Mouse (Mus musculus): ENCODE measurements around the gene Prmt9. TPM values are rescaled to one million over a fixed set of nuclear protein-coding genes. Genes with fewer than 3 reads are reported as not detected.

Prmt9 gene
- total and polyA plus RNA-seq, 3 experiments, result 14.2 to 16.9 (median 14.3) TPM

GRCm38 (mm10) chr8:77577674-77578073 is 28.5 kb downstream of the Prmt9 start:
- dilution Hi-C loops (cut with MboI; ENCODE audit: extremely low pct_ligation_motif_present, extremely low pct_unique_long_range_greater_than_20kb, low sequenced_read_pairs), result no loop called here
- H3K36me3 ChIP-seq (replicated peaks in 1 of 2; ENCODE audit: control insufficient read depth in 1 of 2, insufficient read depth in 1 of 2, low read length in 1 of 2), result peaks cover 22 to 77% of the 10 kb centered on the region in 2 experiments

GRCm38 (mm10) chr8:77584174-77584573 is 35.0 kb downstream of the Prmt9 start:
- Histone ChIP-seq H3K4me2 (ENCODE audit: insufficient read depth, low read depth, poor library complexity, severe bottlenecking) (no peak overlapping the region), H3K9ac (ENCODE audit: insufficient read depth, low read depth) (no peak overlapping the region), H3K79me2 (replicated peaks; ENCODE audit: control insufficient read depth, extremely low read depth, insufficient read depth, poor library complexity, severe bottlenecking) (no peaks in the 10 kb centered on the region), H3K9me3 (replicated peaks; ENCODE audit: low read length) (no peaks in the 10 kb centered on the region), H3K36me3 (replicated peaks in 1 of 2; ENCODE audit: control insufficient read depth in 1 of 2, insufficient read depth in 1 of 2, low read length in 1 of 2) (peaks cover 10 to 35% of the 10 kb centered on the region in 2 experiments), H3K4me3 (replicated peaks in 1 of 3; ENCODE audit: low read depth in 2 of 3, low read length in 2 of 3, poor library complexity in 1 of 3) (no peak overlapping the region), H3K27me3 (replicated peaks) (no peaks in the 10 kb centered on the region), H3K4me1 (ENCODE audit: control insufficient read depth in 1 of 2, insufficient read depth in 2 of 2) (no peaks in the 10 kb centered on the region), H3K27ac (ENCODE audit: insufficient read depth, low read depth) (no peak overlapping the region)
- DNase-seq (ENCODE audit: extremely low read depth), result no peak
- in situ Hi-C loops (cut with MboI; ENCODE audit: low pct_ligation_motif_present, low pct_unique_long_range_greater_than_20kb, low sequenced_read_pairs), result no loop called here
- TF ChIP-seq USF1 (IDR thresholded peaks at IDR 0.05; ENCODE audit: low read depth, low read length) (no peak), RAD21 (IDR thresholded peaks at IDR 0.05; ENCODE audit: low read depth, low read length) (no peak), NELFE (IDR thresholded peaks at IDR 0.05; ENCODE audit: low read depth, low read length) (no peak), POLR2AphosphoS2 (IDR thresholded peaks at IDR 0.05; ENCODE audit: low read depth, low read length) (no peak), MAZ (IDR thresholded peaks at IDR 0.05; ENCODE audit: low read depth, low read length) (no peak), HCFC1 (IDR thresholded peaks at IDR 0.05; ENCODE audit: low read depth, low read length) (no peak), MYC (IDR thresholded peaks at IDR 0.05; ENCODE audit: low read depth, low read length) (no peak), UBTF (IDR thresholded peaks at IDR 0.05; ENCODE audit: low read depth, low read length) (no peak), TCF12 (IDR thresholded peaks at IDR 0.05; ENCODE audit: low read depth, low read length) (no peak), BHLHE40 (IDR thresholded peaks at IDR 0.05; ENCODE audit: low read depth, low read length) (no peak), JUN (IDR thresholded peaks at IDR 0.05; ENCODE audit: insufficient read depth, low read depth, low read length) (no peak), ZMIZ1 (IDR thresholded peaks at IDR 0.05; ENCODE audit: low read depth, low read length) (no peak)
- dilution Hi-C loops (cut with MboI; ENCODE audit: extremely low pct_ligation_motif_present, extremely low pct_unique_long_range_greater_than_20kb, low sequenced_read_pairs), result no loop called here

More at GRCm38 (mm10) chr8:77577674-77578073, 28.5 kb downstream of the Prmt9 start:
- no peak overlapping the region for H3K4me3 ChIP-seq (replicated peaks in 1 of 3; ENCODE audit: low read depth in 2 of 3, low read length in 2 of 3, poor library complexity in 1 of 3)
- DNase-seq (ENCODE audit: extremely low read depth), result no peak
- no peak for TF ChIP-seq RCOR1 (conservative IDR thresholded peaks at IDR 0.05; ENCODE audit: low read depth, low read length)
- TF ChIP-seq EP300 (IDR thresholded peaks at IDR 0.05; ENCODE audit: low read length), result no peak
- TF ChIP-seq UBTF (IDR thresholded peaks at IDR 0.05; ENCODE audit: low read depth, low read length), result no peak
- no peak for TF ChIP-seq POLR2AphosphoS2 (IDR thresholded peaks at IDR 0.05; ENCODE audit: low read depth, low read length)
- no peak overlapping the region for H3K9ac ChIP-seq (ENCODE audit: insufficient read depth, low read depth)
- H3K27me3 ChIP-seq (replicated peaks), result no peaks in the 10 kb centered on the region
- no peak overlapping the region for H3K27ac ChIP-seq (ENCODE audit: insufficient read depth, low read depth)
- H3K79me2 ChIP-seq (replicated peaks; ENCODE audit: control insufficient read depth, extremely low read depth, insufficient read depth, poor library complexity, severe bottlenecking), result no peaks in the 10 kb centered on the region; the same call in 1 of the 2 replicates
- in situ Hi-C loops (cut with MboI; ENCODE audit: low pct_ligation_motif_present, low pct_unique_long_range_greater_than_20kb, low sequenced_read_pairs), result no loop called here
- no peaks in the 10 kb centered on the region for H3K9me3 ChIP-seq (replicated peaks; ENCODE audit: low read length)
- no peaks in the 10 kb centered on the region for H3K4me1 ChIP-seq (ENCODE audit: control insufficient read depth in 1 of 2, insufficient read depth in 2 of 2)
- H3K4me2 ChIP-seq (ENCODE audit: insufficient read depth, low read depth, poor library complexity, severe bottlenecking), result no peak overlapping the region
